Mouse (Mus musculus) heart, embryonic 10.5 days (tissue): ENCODE measurements around the gene Cox6b2. TPM values are rescaled to one million over a fixed set of nuclear protein-coding genes. Genes with fewer than 3 reads are reported as not detected.

Experiments used
- DNase-seq: peaks from one replicate; pipeline ENCODE4 v3.0.0-alpha.2; 2017; ENCODE audit warnings: low spot score
- H3K27ac ChIP-seq: fragments of 300-500 bp; sonication (generic); 2 replicates; pipeline ENCODE4 v1.5.1; 2016; ENCODE audit warnings: mild to moderate bottlenecking
- H3K27me3 ChIP-seq: fragments of 300-500 bp; sonication (generic); 2 replicates; pipeline ENCODE4 v1.6.1; 2016; ENCODE audit warnings: mild to moderate bottlenecking; ENCODE audit not compliant: poor library complexity, insufficient read depth, severe bottlenecking
- H3K36me3 ChIP-seq: fragments of 300-500 bp; sonication (generic); 2 replicates; pipeline ENCODE4 v1.6.1; 2016; ENCODE audit warnings: mild to moderate bottlenecking, moderate library complexity
- H3K4me1 ChIP-seq: fragments of 300-500 bp; sonication (generic); 2 replicates; pipeline ENCODE4 v1.6.1; 2016; ENCODE audit warnings: mild to moderate bottlenecking
- H3K4me3 ChIP-seq: fragments of 300-500 bp; sonication (generic); 2 replicates; pipeline ENCODE4 v1.5.1; 2016; ENCODE audit warnings: mild to moderate bottlenecking, moderate library complexity
- H3K9me3 ChIP-seq: fragments of 300-500 bp; sonication (generic); 2 replicates; pipeline ENCODE4 v1.6.1; 2016; ENCODE audit warnings: mild to moderate bottlenecking, moderate library complexity
- WGBS: fragments of 180-500 bp; shearing (Covaris S2); methylation state at CpG from one replicate; pipeline ENCODE4 v1.1.7; 2016; 5-methylcytosine and 5-hydroxymethylcytosine counted together
- polyA plus RNA-seq: library from polyadenylated mRNA; unstranded; fragments of >200 nt; fragmentation: Nextera tagmentation; extraction: Ambion mirVana; gene quantifications from 2 replicates; pipeline ENCODE4 v1.2.1, GENCODE M21; 2016

Cox6b2 gene
- polyA plus RNA-seq, 1 experiment from 2014 or later = 42.2 TPM

GRCm38 (mm10) chr7:4782130-4782529 is 29.2 kb upstream of the Cox6b2 start:
- H3K4me1 ChIP-seq = peaks cover 34% of the 10 kb centered on the region
- DNase-seq = no peak
- H3K27ac ChIP-seq = no peak overlapping the region
- H3K27me3 ChIP-seq = peaks cover 68% of the 10 kb centered on the region
- no peaks in the 10 kb centered on the region; the same call in 1 of the 2 replicates for H3K9me3 ChIP-seq
- H3K36me3 ChIP-seq = no peaks in the 10 kb centered on the region
- no peak overlapping the region for H3K4me3 ChIP-seq
- WGBS = 40% methylated on average over 3 of the region's 3 CpGs

GRCm38 (mm10) chr7:4779921-4780320 is 27.0 kb upstream of the Cox6b2 start:
- Histone ChIP-seq H3K9me3 (no peaks in the 10 kb centered on the region; the same call in 1 of the 2 replicates), H3K27ac (no peak overlapping the region), H3K4me1 (peaks cover 40% of the 10 kb centered on the region), H3K36me3 (no peaks in the 10 kb centered on the region), H3K27me3 (peaks cover 90% of the 10 kb centered on the region), H3K4me3 (no peak overlapping the region)
- WGBS = 38% methylated on average over 5 of the region's 5 CpGs
- no peak for DNase-seq

- DNase-seq = no peak
- peaks cover 40% of the 10 kb centered on the region for H3K4me1 ChIP-seq
Observed at GRCm38 (mm10) chr7:4777851-4778637, 25.1 kb upstream of the Cox6b2 start.

GRCm38 (mm10) chr7:4776861-4777830 is 24.3 kb upstream of the Cox6b2 start:
- H3K27me3 ChIP-seq = peaks cover 86% of the 10 kb centered on the region
- H3K27ac ChIP-seq = peak overlapping the region; percentile 56; the same call in 1 of the 2 replicates
- WGBS = under 1% methylated on average over 30 of the region's 56 CpGs
- H3K36me3 ChIP-seq = no peaks in the 10 kb centered on the region
- H3K4me1 ChIP-seq = peaks cover 37% of the 10 kb centered on the region
- no peaks in the 10 kb centered on the region; the same call in 1 of the 2 replicates for H3K9me3 ChIP-seq
- peak; percentile 85 for DNase-seq
- H3K4me3 ChIP-seq = peak overlapping the region; percentile 52

More at GRCm38 (mm10) chr7:4777851-4778637, 25.1 kb upstream of the Cox6b2 start:
- 3% methylated on average over 20 of the region's 20 CpGs for WGBS
- Histone ChIP-seq H3K36me3 (no peaks in the 10 kb centered on the region), H3K4me3 (peak overlapping the region; percentile 24; the same call in 1 of the 2 replicates), H3K27me3 (peaks cover 95% of the 10 kb centered on the region), H3K9me3 (no peaks in the 10 kb centered on the region; the same call in 1 of the 2 replicates), H3K27ac (no peak overlapping the region)

- H3K4me1 ChIP-seq = peaks cover 31% of the 10 kb centered on the region
- H3K36me3 ChIP-seq = no peaks in the 10 kb centered on the region
- H3K27me3 ChIP-seq = peaks cover 80% of the 10 kb centered on the region
- no peak for DNase-seq
- H3K9me3 ChIP-seq = no peaks in the 10 kb centered on the region; the same call in 1 of the 2 replicates
- H3K4me3 ChIP-seq = no peak overlapping the region
- 49% methylated on average over 10 of the region's 10 CpGs for WGBS
- H3K27ac ChIP-seq = no peak overlapping the region
Observed at GRCm38 (mm10) chr7:4776131-4776530, 23.2 kb upstream of the Cox6b2 start.

GRCm38 (mm10) chr7:4771202-4771601 is 18.3 kb upstream of the Cox6b2 start, which contains the start of gene Fam71e2:
Gene Fam71e2 (minus strand): TSS chr7:4771302.
- H3K27ac ChIP-seq = no peak within 1 kb of the TSS
- DNase-seq = no peak
- no peaks in the 10 kb centered on the region for H3K36me3 ChIP-seq
- H3K27me3 ChIP-seq = peaks cover 36% of the 10 kb centered on the region
- no peaks in the 10 kb centered on the region for H3K9me3 ChIP-seq
- 65% methylated on average over 3 of the region's 5 CpGs for WGBS
- H3K4me3 ChIP-seq = no peak within 1 kb of the TSS
- H3K4me1 ChIP-seq = no peaks in the 10 kb centered on the region

- WGBS = 31% methylated on average over 4 of the region's 4 CpGs
- DNase-seq = no peak
- H3K4me3 ChIP-seq = no peak overlapping the region
Observed at GRCm38 (mm10) chr7:4764946-4765710, 12.2 kb upstream of the Cox6b2 start.

GRCm38 (mm10) chr7:4759670-4760069 is 6.8 kb upstream of the Cox6b2 start:
- H3K4me3 ChIP-seq = no peak overlapping the region
- H3K27me3 ChIP-seq = no peaks in the 10 kb centered on the region
- no peaks in the 10 kb centered on the region for H3K9me3 ChIP-seq
- WGBS = 21% methylated on average over 1 of the region's 1 CpGs
- H3K4me1 ChIP-seq = no peaks in the 10 kb centered on the region
- no peak overlapping the region for H3K27ac ChIP-seq
- no peaks in the 10 kb centered on the region for H3K36me3 ChIP-seq
- no peak for DNase-seq

More at GRCm38 (mm10) chr7:4764946-4765710, 12.2 kb upstream of the Cox6b2 start:
- 0 out of 2 replicates have a peak, but pooled peaks cover 3% of the 10 kb centered on the region for H3K4me1 ChIP-seq
- no peak overlapping the region for H3K27ac ChIP-seq
- H3K9me3 ChIP-seq = no peaks in the 10 kb centered on the region
- no peaks in the 10 kb centered on the region for H3K36me3 ChIP-seq
- H3K27me3 ChIP-seq = peaks cover 2% of the 10 kb centered on the region; the same call in 1 of the 2 replicates

GRCm38 (mm10) chr7:4751971-4752820 is 698 bp downstream of the Cox6b2 start:
- 2% methylated on average over 30 of the region's 30 CpGs for WGBS
- DNase-seq = peak; percentile 91
- H3K27me3 ChIP-seq = 0 out of 2 replicates have a peak, but pooled peaks cover 8% of the 10 kb centered on the region
- no peaks in the 10 kb centered on the region for H3K36me3 ChIP-seq
- H3K27ac ChIP-seq = peak overlapping the region; percentile 83
- peak overlapping the region; percentile 61 for H3K4me3 ChIP-seq
- peaks cover 20% of the 10 kb centered on the region for H3K4me1 ChIP-seq
- no peaks in the 10 kb centered on the region for H3K9me3 ChIP-seq

GRCm38 (mm10) chr7:4749169-4749568 is 3.7 kb downstream of the Cox6b2 start:
- Histone ChIP-seq H3K27ac (no peak overlapping the region), H3K4me1 (peaks cover 36% of the 10 kb centered on the region), H3K36me3 (peaks cover 25% of the 10 kb centered on the region), H3K4me3 (no peak overlapping the region), H3K9me3 (no peaks in the 10 kb centered on the region), H3K27me3 (0 out of 2 replicates have a peak, but pooled peaks cover 5% of the 10 kb centered on the region)
- peak; percentile 86 for DNase-seq
- 65% methylated on average over 2 of the region's 2 CpGs for WGBS

- Histone ChIP-seq H3K36me3 (peaks cover 33% of the 10 kb centered on the region), H3K9me3 (no peaks in the 10 kb centered on the region), H3K4me1 (peaks cover 37% of the 10 kb centered on the region), H3K4me3 (no peak overlapping the region), H3K27me3 (no peaks in the 10 kb centered on the region), H3K27ac (peak overlapping the region; percentile 13; the same call in 1 of the 2 replicates)
- 68% methylated on average over 4 of the region's 4 CpGs for WGBS
- no peak for DNase-seq
Observed at GRCm38 (mm10) chr7:4748321-4748720, 4.6 kb downstream of the Cox6b2 start.
